Mouse (Mus musculus): ENCODE measurements at regions not wholly inside any gene's neighbourhood (a gene's known extent, or its start where the extent isn't known, plus 50 kb on each side); places are given as distances from the start of the nearest gene placed in this dataset.

DNA sequence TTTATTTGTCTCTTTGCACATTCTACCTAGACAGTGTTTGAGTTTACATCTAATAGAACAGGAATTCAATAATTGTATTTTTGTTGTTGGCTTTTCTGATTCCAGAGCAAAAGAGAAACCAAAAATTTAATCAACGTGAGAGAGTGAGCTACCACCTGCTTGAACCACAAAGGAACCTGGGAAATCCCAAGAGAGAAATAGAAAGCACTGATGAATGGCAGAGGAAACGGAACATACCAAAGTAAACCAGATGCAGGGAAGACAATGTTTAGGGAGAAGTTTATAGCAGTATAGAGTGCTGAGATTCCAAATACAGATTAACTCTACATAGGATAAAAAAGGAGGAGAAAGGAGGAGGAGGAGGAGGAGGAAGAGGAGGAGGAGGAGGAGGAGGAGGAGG is 648.0 kb upstream of the Adgrl2 start:
- TF ChIP-seq CTCF (IDR thresholded peaks at IDR 0.05; ENCODE audit: extremely low read depth, insufficient read length, insufficient replicate concordance, low read depth, low read length) (no peak), POLR2A (IDR thresholded peaks at IDR 0.05; ENCODE audit: low read depth, low read length) (no peak)
- H3K27ac ChIP-seq (ENCODE audit: insufficient read depth, low read depth, low read length), result no peak overlapping the region
- no peak overlapping the region for H3K4me3 ChIP-seq (ENCODE audit: low read depth, low read length)
- 53% methylated on average over 2 of the region's 2 CpGs for WGBS
- H3K4me1 ChIP-seq (ENCODE audit: control insufficient read depth, insufficient read depth, insufficient read length, low read length), result no peaks in the 10 kb centered on the region
- no peaks in the 10 kb centered on the region for H3K36me3 ChIP-seq (ENCODE audit: control insufficient read depth, insufficient read depth, low read length)
- H3K27me3 ChIP-seq (ENCODE audit: control insufficient read depth, insufficient read depth, low read length), result no peaks in the 10 kb centered on the region

GRCm38 (mm10) chr3:149626186-149626585 is 635.8 kb upstream of the Adgrl2 start:
- H3K4me1 ChIP-seq (ENCODE audit: control insufficient read depth, insufficient read depth, insufficient read length, low read length), result no peaks in the 10 kb centered on the region
- TF ChIP-seq CTCF (IDR thresholded peaks at IDR 0.05; ENCODE audit: extremely low read depth, insufficient read length, insufficient replicate concordance, low read depth, low read length), result no peak
- TF ChIP-seq POLR2A (IDR thresholded peaks at IDR 0.05; ENCODE audit: low read depth, low read length), result no peak
- no peaks in the 10 kb centered on the region for H3K27me3 ChIP-seq (ENCODE audit: control insufficient read depth, insufficient read depth, low read length)
- H3K36me3 ChIP-seq (ENCODE audit: control insufficient read depth, insufficient read depth, low read length), result no peaks in the 10 kb centered on the region
- no peak overlapping the region for H3K27ac ChIP-seq (ENCODE audit: insufficient read depth, low read depth, low read length)
- no peak overlapping the region for H3K4me3 ChIP-seq (ENCODE audit: low read depth, low read length)

DNA sequence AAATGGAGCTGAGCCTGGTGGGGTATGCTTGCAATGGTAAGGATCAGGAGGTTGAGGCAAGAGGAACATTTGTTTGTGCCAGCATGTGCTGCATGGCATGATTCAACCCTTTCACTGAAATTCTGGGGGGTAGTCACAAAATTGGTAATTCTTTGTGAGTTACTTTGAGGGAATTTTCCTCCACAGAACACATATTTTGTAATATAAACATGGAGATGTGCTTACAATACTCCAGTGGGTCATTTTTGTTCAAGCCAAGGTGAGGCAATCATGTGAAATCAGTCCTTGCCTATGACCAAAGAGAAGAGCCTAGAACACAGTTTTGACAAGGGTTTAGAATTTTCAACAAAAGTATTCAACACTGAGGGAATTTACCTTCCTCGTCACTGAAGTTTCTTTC is 635.1 kb upstream of the Adgrl2 start:
- 94% methylated on average over 1 of the region's 1 CpGs for WGBS
- Histone ChIP-seq H3K4me3 (ENCODE audit: low read depth, low read length) (no peak overlapping the region), H3K4me1 (ENCODE audit: control insufficient read depth, insufficient read depth, insufficient read length, low read length) (no peaks in the 10 kb centered on the region), H3K27ac (ENCODE audit: insufficient read depth, low read depth, low read length) (no peak overlapping the region), H3K27me3 (ENCODE audit: control insufficient read depth, insufficient read depth, low read length) (no peaks in the 10 kb centered on the region), H3K36me3 (ENCODE audit: control insufficient read depth, insufficient read depth, low read length) (no peaks in the 10 kb centered on the region)
- TF ChIP-seq CTCF (IDR thresholded peaks at IDR 0.05; ENCODE audit: extremely low read depth, insufficient read length, insufficient replicate concordance, low read depth, low read length) (no peak), POLR2A (IDR thresholded peaks at IDR 0.05; ENCODE audit: low read depth, low read length) (no peak)

- Histone ChIP-seq H3K4me3 (ENCODE audit: low read depth, low read length) (no peak overlapping the region), H3K27ac (ENCODE audit: insufficient read depth, low read depth, low read length) (no peak overlapping the region), H3K4me1 (ENCODE audit: control insufficient read depth, insufficient read depth, insufficient read length, low read length) (no peaks in the 10 kb centered on the region), H3K27me3 (ENCODE audit: control insufficient read depth, insufficient read depth, low read length) (no peaks in the 10 kb centered on the region), H3K36me3 (ENCODE audit: control insufficient read depth, insufficient read depth, low read length) (no peaks in the 10 kb centered on the region)
- TF ChIP-seq POLR2A (IDR thresholded peaks at IDR 0.05; ENCODE audit: low read depth, low read length) (no peak), CTCF (IDR thresholded peaks at IDR 0.05; ENCODE audit: extremely low read depth, insufficient read length, insufficient replicate concordance, low read depth, low read length) (no peak)
- 75% methylated on average over 3 of the region's 3 CpGs for WGBS
Observed at GRCm38 (mm10) chr3:149625066-149625465, 634.7 kb upstream of the Adgrl2 start.

GRCm38 (mm10) chr3:149623851-149624532 is 633.6 kb upstream of the Adgrl2 start:
- H3K36me3 ChIP-seq (ENCODE audit: control insufficient read depth, insufficient read depth, low read length), result no peaks in the 10 kb centered on the region
- WGBS, result 56% methylated on average over 4 of the region's 4 CpGs
- TF ChIP-seq POLR2A (IDR thresholded peaks at IDR 0.05; ENCODE audit: low read depth, low read length) (no peak), CTCF (IDR thresholded peaks at IDR 0.05; ENCODE audit: extremely low read depth, insufficient read length, insufficient replicate concordance, low read depth, low read length) (no peak)
- H3K4me3 ChIP-seq (ENCODE audit: low read depth, low read length), result no peak overlapping the region
- H3K27ac ChIP-seq (ENCODE audit: insufficient read depth, low read depth, low read length), result no peak overlapping the region
- H3K4me1 ChIP-seq (ENCODE audit: control insufficient read depth, insufficient read depth, insufficient read length, low read length), result no peaks in the 10 kb centered on the region
- no peaks in the 10 kb centered on the region for H3K27me3 ChIP-seq (ENCODE audit: control insufficient read depth, insufficient read depth, low read length)

DNA sequence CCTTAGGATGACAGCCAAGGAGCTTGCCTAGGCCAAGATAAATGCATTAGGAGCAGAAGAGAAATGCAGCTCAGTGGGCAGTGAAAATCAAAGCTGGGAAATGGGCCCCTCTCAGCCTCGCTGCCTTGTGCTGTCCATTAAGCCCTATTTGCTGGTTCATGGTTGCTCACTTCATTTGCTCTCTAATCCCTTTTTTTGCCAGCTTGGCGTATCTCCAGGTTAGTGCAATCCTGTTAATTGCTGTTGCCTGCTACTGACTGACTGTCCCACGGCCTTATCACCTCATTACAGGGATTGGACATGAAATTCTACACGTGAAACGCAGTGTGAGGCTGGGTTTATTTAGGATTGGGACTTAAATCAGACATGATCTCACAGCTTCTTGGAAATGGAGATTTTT is 613.5 kb upstream of the Adgrl2 start:
- TF ChIP-seq POLR2A (IDR thresholded peaks at IDR 0.05; ENCODE audit: low read depth, low read length) (no peak), CTCF (IDR thresholded peaks at IDR 0.05; ENCODE audit: extremely low read depth, insufficient read length, insufficient replicate concordance, low read depth, low read length) (no peak)
- Histone ChIP-seq H3K4me3 (ENCODE audit: low read depth, low read length) (no peak overlapping the region), H3K4me1 (ENCODE audit: control insufficient read depth, insufficient read depth, insufficient read length, low read length) (no peaks in the 10 kb centered on the region), H3K27ac (ENCODE audit: insufficient read depth, low read depth, low read length) (no peak overlapping the region), H3K27me3 (ENCODE audit: control insufficient read depth, insufficient read depth, low read length) (no peaks in the 10 kb centered on the region), H3K36me3 (ENCODE audit: control insufficient read depth, insufficient read depth, low read length) (no peaks in the 10 kb centered on the region)
- 51% methylated on average over 5 of the region's 5 CpGs for WGBS

GRCm38 (mm10) chr3:149601276-149601675 is 610.9 kb upstream of the Adgrl2 start:
- no peak overlapping the region for H3K27ac ChIP-seq (ENCODE audit: insufficient read depth, low read depth, low read length)
- TF ChIP-seq CTCF (IDR thresholded peaks at IDR 0.05; ENCODE audit: extremely low read depth, insufficient read length, insufficient replicate concordance, low read depth, low read length) (no peak), POLR2A (IDR thresholded peaks at IDR 0.05; ENCODE audit: low read depth, low read length) (no peak)

More at GRCm38 (mm10) chr3:149601276-149601675, 610.9 kb upstream of the Adgrl2 start:
- H3K27me3 ChIP-seq (ENCODE audit: control insufficient read depth, insufficient read depth, low read length), result no peaks in the 10 kb centered on the region
- H3K36me3 ChIP-seq (ENCODE audit: control insufficient read depth, insufficient read depth, low read length), result no peaks in the 10 kb centered on the region
- H3K4me3 ChIP-seq (ENCODE audit: low read depth, low read length), result no peak overlapping the region
- WGBS, result 70% methylated on average over 5 of the region's 5 CpGs
- H3K4me1 ChIP-seq (ENCODE audit: control insufficient read depth, insufficient read depth, insufficient read length, low read length), result no peaks in the 10 kb centered on the region
